Mouse (Mus musculus) thymus, adult 2 months (tissue): Measurements from ENCODE around the gene Bcl10. TPM values are rescaled to one million over a fixed set of nuclear protein-coding genes. Genes with fewer than 3 reads are reported as not detected.

Source experiments
- DNase-seq: peaks from one replicate; pipeline ENCODE4 v3.0.0; 2021
- H3K27ac ChIP-seq: fragments of 200-500 bp; 2 replicates; pipeline ENCODE4 v1.5.1; 2012; ENCODE audit warnings: low read length, control low read depth; ENCODE audit not compliant: control insufficient read depth, insufficient read depth
- H3K27me3 ChIP-seq: fragments of 200-500 bp; 2 replicates; pipeline ENCODE4 v1.6.1; 2012; ENCODE audit warnings: mild to moderate bottlenecking, low read length, moderate library complexity, mixed read lengths; ENCODE audit not compliant: control insufficient read depth, insufficient read depth
- H3K36me3 ChIP-seq: fragments of 200-500 bp; 2 replicates; pipeline ENCODE4 v1.6.1; 2012; ENCODE audit warnings: mild to moderate bottlenecking, low read length, moderate library complexity; ENCODE audit not compliant: control insufficient read depth, insufficient read depth
- H3K4me1 ChIP-seq: fragments of 200-500 bp; replicated peaks from 2 replicates; pipeline ENCODE4 v1.6.1; 2012; ENCODE audit warnings: low read length; ENCODE audit not compliant: control insufficient read depth, insufficient read depth
- H3K4me3 ChIP-seq: fragments of 200-500 bp; 2 replicates; pipeline ENCODE4 v1.5.1; 2012; ENCODE audit warnings: mild to moderate bottlenecking, low read length, control low read depth, moderate library complexity; ENCODE audit not compliant: control insufficient read depth, insufficient read depth
- CTCF ChIP-seq: fragments of 200-500 bp; IDR thresholded peaks from 2 replicates; pipeline ENCODE4 v1.5.1; 2012; ENCODE audit warnings: mild to moderate bottlenecking, control low read depth, low read length, moderate library complexity, borderline replicate concordance; ENCODE audit not compliant: control insufficient read depth, poor library complexity, insufficient read depth; ENCODE audit errors: extremely low read depth
- POLR2A ChIP-seq: fragments of 200-500 bp; IDR thresholded peaks from 2 replicates; pipeline ENCODE4 v1.6.1; 2012; ENCODE audit warnings: mild to moderate bottlenecking, low read length, control low read depth, moderate library complexity; ENCODE audit not compliant: control insufficient read depth, poor library complexity, insufficient read depth; ENCODE audit errors: extremely low read depth
- WGBS: fragments of 180-500 bp; shearing (Covaris S2); methylation state at CpG from one replicate; pipeline ENCODE4 v1.1.7; 2018; 5-methylcytosine and 5-hydroxymethylcytosine counted together
- polyA plus RNA-seq: library from polyadenylated mRNA; depleted of rRNA; stranded (reverse); fragments of >200 nt; gene quantifications from 2 replicates; pipeline ENCODE4 v1.2.3, GENCODE M21; 2012

Bcl10 gene
- polyA plus RNA-seq, 1 experiment: 17.3 TPM

DNA sequence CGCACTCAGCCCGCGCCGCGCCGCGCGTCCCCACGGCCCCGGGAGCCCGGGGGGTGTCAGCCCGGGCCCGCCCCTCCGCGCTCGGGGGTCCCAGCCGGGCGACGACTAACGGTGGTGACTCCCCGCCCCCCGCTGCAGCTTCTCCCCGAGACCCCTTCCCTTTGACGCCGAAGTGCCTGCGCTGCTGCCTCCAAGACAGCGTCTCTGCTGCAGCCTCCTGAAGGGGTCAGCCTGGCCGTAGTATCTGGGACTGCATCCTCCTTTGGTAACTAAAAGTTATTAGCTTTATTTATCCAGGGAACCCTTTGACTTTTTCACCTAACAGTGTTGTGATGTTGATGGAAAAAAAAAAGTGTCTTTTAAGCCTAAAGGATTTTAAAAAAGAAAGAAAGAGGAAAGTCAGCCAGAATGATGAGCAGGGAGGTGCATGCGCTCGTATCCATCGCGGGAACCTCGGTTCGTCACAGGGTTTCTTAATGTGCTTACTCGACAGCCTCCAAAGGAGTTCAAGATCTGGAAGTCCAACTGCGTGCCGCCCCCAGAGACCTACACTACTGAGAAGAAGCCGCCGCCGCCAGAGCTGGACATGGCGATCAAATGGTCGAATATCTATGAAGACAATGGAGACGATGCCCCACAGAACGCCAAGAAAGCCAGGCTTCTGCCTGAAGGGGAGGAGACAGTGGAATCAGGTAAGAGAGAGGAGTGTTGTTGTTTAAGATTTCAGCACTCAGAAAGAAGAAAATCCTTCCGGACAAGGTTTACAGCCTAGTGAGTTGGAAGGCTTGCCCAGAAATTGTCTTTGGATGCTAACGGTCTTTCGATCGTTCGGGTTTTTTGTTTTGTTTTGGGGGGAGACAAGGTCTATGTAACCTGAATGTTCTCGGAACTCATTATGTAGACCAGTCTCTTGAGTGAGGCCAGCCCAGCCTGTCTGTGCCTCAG is 16.1 kb downstream of the Bcl10 start:
- no peak overlapping the region for H3K27ac ChIP-seq

GRCm38 (mm10) chr3:145939402-145939801 is 16.8 kb downstream of the Bcl10 start:
- TF ChIP-seq CTCF (peak; percentile 14; the same call in 1 of the 2 replicates), POLR2A (no peak)
- H3K36me3 ChIP-seq: peaks cover 19% of the 10 kb centered on the region
- H3K4me1 ChIP-seq: peaks cover 12% of the 10 kb centered on the region
- H3K27me3 ChIP-seq: no peaks in the 10 kb centered on the region
- 81% methylated on average over 12 of the region's 12 CpGs for WGBS
- DNase-seq: no peak
- H3K4me3 ChIP-seq: no peak overlapping the region
- no peak overlapping the region for H3K27ac ChIP-seq

More for the DNA sequence above, 16.1 kb downstream of the Bcl10 start:
- Histone ChIP-seq H3K36me3 (peaks cover 12% of the 10 kb centered on the region), H3K4me3 (peak overlapping the region; percentile 94), H3K27me3 (no peaks in the 10 kb centered on the region), H3K4me1 (peaks cover 14% of the 10 kb centered on the region)
- 23% methylated on average over 50 of the region's 50 CpGs for WGBS
- DNase-seq: peak; percentile 39
- TF ChIP-seq CTCF: no peak
- TF ChIP-seq POLR2A: no peak

DNA sequence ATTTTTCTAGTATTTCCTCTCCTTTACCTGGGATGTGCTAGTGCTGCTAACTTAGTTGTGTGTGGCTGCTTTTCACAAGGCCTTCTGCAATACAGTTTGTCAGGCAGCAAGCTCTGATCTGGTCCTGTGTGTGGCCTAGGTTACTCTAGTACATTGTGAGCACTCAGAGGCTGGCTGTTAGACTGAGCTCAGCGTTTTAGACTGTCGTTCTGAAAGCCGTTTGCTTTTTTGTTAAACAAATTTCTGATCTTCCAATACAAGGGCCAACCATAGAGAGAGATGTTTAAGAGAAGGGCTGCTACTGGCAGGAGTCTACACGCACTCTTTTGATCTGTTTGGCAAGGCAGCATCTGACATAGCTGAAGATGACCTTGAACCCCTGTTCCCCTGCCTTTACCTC is 17.4 kb downstream of the Bcl10 start:
- peaks cover 12% of the 10 kb centered on the region for H3K4me1 ChIP-seq
- no peak for DNase-seq
- no peaks in the 10 kb centered on the region for H3K27me3 ChIP-seq
- TF ChIP-seq CTCF: no peak
- no peak overlapping the region for H3K4me3 ChIP-seq
- H3K27ac ChIP-seq: no peak overlapping the region
- H3K36me3 ChIP-seq: peaks cover 25% of the 10 kb centered on the region
- WGBS: 92% methylated on average over 4 of the region's 4 CpGs

DNA sequence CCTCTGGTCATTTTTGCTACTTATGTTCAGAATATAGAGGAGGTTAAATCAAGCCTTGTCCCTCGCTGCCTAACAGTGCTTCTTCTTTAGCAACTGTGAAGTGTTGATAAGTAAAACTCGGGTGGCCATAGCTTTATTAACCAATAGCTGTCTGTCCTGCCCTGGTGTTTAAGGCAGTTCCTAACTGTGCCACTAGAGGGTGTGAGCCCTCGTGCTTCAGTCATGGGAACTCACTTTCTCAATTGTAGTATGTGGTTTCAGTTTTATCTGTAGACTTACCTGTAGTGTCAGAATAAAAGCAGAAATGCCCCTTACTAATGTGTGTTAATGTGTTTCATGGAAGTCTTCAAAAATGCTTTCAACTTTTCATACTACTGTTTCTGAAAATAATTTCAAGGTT is 19.4 kb downstream of the Bcl10 start:
- H3K27ac ChIP-seq: no peak overlapping the region
- no peak overlapping the region for H3K4me3 ChIP-seq
- WGBS: 7% methylated on average over 3 of the region's 3 CpGs
- no peak for TF ChIP-seq POLR2A
- TF ChIP-seq CTCF: no peak
- H3K27me3 ChIP-seq: no peaks in the 10 kb centered on the region
- peaks cover 28% of the 10 kb centered on the region for H3K36me3 ChIP-seq
- peak; percentile 66 for DNase-seq
- peaks cover 12% of the 10 kb centered on the region for H3K4me1 ChIP-seq

- no peak for TF ChIP-seq POLR2A
- WGBS: 94% methylated on average over 7 of the region's 7 CpGs
- Histone ChIP-seq H3K4me3 (no peak overlapping the region), H3K4me1 (peaks cover 4% of the 10 kb centered on the region), H3K27ac (no peak overlapping the region), H3K27me3 (no peaks in the 10 kb centered on the region), H3K36me3 (peaks cover 28% of the 10 kb centered on the region)
- no peak for DNase-seq
Observed at GRCm38 (mm10) chr3:145944348-145944747, 21.7 kb downstream of the Bcl10 start.

DNA sequence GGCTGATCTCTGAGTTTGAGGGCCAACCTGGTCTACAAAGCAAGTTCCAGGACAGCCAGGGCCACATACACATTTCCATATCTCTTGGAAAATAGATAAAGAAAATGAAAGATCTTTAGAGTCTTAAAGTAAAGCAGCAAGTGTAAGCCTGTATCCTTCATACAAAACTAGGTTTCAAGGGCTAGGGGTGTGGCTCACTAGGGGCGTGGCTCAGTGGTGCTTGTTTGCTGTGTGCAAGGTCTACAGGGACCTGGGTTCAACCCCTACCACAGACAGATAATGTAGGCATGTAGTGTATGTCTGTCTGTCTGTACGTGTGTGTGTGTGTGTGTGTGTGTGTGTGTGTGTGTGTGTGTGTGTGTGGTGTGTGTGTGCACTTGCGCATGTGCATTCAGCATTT is 23.3 kb downstream of the Bcl10 start:
- Histone ChIP-seq H3K4me1 (peaks cover 5% of the 10 kb centered on the region), H3K27me3 (no peaks in the 10 kb centered on the region), H3K27ac (no peak overlapping the region), H3K36me3 (peaks cover 23% of the 10 kb centered on the region), H3K4me3 (no peak overlapping the region)
- TF ChIP-seq POLR2A (no peak), CTCF (no peak)
- 92% methylated on average over 3 of the region's 3 CpGs for WGBS
- DNase-seq: no peak

- DNase-seq: no peak
- Histone ChIP-seq H3K4me1 (peaks cover 12% of the 10 kb centered on the region), H3K27ac (no peak overlapping the region), H3K36me3 (peaks cover 23% of the 10 kb centered on the region), H3K4me3 (no peak overlapping the region), H3K27me3 (no peaks in the 10 kb centered on the region)
- WGBS: 86% methylated on average over 2 of the region's 2 CpGs
- no peak for TF ChIP-seq POLR2A
- TF ChIP-seq CTCF: no peak
Observed at GRCm38 (mm10) chr3:145946654-145947053, 24.1 kb downstream of the Bcl10 start.
